Mouse (Mus musculus): Measurements from ENCODE around the gene Klc2.
"Not testable (repeated sequence)": the region's sequence is repeated elsewhere in the genome, so short reads cannot be mapped to it uniquely, and the experiment has no call there.

Klc2 gene

DNA sequence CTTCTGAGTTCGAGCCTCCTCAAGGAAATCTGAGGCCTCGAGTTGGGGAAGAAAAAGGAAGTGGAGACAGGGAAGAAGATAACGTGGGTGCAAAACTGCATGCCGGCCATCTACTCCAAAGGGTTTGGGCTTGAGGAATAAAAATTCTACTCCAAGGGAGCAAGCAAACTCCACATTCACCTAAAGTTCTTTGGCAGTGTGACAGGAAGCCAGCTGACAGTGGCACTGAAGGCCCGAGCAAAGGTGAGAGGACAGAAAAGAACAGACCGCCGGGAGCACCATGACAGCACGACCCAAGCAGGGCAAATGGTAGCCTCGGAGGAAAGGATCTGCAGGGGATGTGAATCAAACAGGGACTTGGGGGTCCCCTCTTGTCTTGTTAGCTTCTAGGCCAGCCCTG is 12.3 kb downstream of the Klc2 start:
- peak in 1 of 2 experiments; percentile 26 for DNase-seq (ENCODE audit: low spot score in 2 of 2)

DNA sequence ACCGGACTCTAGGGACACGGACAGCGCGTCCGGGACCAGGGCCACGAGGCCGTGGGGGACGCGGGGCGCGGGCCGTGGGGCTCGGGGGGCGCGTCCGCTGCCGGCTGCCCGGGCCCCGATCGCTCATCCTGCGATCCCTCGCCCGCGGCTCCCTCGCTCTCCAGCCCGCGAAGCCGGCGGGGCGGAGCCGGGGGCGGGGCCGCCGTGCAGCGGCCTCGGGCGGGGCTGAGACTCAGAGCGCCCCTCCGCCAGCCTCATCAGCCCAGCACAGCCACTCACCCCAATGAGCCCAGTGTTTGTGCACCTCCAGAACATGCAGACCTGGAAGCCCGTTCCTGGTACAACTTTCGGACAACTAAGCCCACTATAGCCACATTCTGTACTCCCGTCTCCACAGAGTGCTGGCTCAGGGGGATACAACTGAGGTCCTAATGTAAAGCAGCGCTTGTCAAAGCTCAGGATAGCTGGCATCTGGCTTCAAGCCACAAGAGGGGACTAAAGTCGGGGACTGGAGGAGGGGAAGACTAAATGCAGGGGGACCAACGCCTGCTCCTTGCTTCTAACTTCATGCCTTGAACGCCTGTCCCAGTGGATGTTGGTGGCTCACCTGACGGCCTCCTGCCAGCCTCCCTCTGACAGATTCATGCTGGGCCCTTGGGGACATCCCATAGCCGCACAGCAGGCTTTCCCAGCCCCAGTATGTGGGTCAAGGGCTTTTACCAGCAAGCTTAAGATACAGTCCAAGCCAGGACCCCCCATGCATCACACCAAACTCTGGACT is 19.8 kb downstream of the Klc2 start, which contains the start of gene Cnih2:
TSS of gene Cnih2 (minus strand) at position 159 of the 781 bp plus-strand sequence.
- peak in 1 of 2 experiments; percentile 62 for DNase-seq (ENCODE audit: low spot score in 2 of 2)

DNA sequence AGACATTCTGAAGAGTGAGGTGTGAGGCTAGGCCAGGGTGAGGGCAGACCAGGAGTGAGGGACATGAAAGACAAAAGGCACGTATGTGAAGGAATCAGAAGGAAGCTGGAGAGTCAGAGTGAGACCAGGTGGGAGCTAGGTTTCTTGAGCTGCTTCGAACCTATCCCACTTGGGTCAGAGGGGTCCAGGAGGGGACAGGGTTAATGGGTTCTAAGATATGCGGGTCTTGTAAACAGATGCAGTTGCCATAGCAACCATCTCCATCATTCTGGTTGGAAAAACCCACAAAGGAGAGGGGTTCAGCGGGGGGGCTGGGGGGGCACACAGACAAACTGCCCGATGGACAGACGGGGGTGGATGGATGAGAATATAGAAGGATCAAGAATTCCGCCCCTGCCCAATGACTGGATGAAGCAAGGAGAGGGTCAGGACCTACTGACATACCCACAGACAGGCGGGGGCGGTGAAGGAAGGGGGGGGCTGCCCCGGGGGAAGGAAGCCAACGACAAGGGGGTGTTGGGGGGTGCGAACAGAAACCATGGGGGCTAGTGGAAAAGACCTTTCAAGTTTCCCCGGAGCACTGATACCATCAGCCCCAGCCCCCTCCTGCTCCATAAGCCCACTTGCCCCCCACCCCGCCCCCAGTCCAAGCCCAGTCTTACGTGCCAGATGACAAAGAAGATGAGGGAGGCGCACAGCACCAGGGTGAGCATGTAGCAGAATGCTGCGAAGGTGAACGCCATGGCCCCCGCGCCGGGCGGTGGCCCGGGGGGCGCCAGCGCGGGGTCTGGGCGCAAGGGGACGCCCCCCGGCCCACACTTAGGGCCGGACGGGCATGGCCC is 20.6 kb downstream of the Klc2 start:
- DNase-seq (ENCODE audit: low spot score in 2 of 2): no peak

DNA sequence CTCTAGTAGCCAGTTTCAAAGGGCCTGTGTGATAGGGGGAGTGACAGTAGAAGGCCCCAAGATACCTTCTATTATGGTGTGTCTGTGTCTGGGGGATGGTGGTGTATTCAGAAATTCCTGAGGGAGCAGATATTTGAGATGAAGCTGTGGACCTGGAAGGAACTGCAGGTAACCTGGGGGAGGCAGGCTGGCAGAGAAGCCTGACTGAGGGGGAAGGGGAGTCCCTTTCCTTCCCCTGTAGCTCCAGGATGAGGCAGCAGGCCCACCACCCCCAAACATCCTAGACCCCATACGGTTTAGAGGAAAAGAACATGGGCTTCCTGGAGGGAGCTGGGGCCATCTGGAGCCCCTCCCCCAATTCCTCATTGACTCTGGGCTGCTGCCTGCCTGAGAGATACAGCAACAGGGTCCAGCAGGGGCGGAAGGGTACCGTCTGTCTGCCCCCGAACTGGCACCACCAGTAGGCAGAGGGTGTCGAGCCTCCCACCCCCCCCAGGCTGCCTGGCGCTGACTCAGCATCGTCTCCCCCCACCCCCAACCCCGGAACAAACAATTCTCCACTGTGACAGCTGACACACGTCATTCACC is 22.4 kb downstream of the Klc2 start:
- no peak for DNase-seq (ENCODE audit: low spot score in 2 of 2)

DNA sequence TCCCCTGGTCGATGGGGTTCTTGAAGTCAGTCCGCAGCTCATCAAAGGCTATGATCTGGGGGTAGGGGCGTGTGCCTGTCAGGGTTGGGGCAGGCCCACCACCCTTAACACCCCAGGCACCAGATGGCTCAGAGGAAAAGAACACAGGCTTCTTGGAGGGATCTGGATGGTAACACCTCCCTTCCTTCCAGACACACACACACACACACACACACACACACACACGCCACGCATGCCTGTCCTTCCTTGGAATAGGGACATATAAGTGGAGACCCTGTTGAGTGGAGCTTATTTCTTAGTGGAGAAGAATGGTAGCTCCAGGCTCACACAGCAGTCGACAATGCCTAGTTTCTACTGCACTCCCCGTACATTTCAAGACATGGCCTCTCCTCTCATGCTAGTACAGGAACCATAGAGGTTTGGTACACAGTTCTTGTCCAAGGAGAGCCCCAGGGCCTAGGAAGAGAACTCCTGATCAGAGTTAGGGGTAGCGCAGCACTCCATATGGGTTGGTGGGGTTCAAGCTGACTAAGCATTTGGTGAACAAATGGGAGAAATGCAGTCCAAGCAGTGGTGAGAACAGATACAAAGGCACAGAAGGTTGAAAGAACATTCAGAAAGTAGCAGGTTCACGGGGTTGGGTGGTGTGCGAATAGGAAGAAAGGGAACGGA is 23.5 kb downstream of the Klc2 start:
- DNase-seq (ENCODE audit: low spot score in 2 of 2): no peak

DNA sequence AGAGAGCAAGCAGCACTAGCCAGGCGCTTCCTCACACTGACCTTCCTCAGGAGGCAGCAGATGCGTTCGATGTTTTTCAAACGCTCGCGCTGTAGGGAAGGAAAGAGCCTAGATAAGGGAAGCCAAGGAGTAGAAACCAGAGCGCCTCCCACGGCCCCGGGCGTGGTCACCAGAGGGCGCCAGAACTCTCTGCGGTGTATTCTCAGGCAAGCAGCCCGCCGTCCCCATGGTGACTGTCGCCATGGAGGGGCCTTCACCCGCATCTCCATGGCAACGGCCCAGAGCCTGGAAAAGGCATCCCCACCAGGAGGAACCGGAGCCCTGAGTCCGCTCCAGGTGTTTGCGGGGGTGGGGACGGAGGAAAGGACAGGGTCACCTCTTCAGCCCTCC is 24.1 kb downstream of the Klc2 start:
- peak; percentile 76 to 91 for DNase-seq (ENCODE audit: low spot score in 2 of 2)

DNA sequence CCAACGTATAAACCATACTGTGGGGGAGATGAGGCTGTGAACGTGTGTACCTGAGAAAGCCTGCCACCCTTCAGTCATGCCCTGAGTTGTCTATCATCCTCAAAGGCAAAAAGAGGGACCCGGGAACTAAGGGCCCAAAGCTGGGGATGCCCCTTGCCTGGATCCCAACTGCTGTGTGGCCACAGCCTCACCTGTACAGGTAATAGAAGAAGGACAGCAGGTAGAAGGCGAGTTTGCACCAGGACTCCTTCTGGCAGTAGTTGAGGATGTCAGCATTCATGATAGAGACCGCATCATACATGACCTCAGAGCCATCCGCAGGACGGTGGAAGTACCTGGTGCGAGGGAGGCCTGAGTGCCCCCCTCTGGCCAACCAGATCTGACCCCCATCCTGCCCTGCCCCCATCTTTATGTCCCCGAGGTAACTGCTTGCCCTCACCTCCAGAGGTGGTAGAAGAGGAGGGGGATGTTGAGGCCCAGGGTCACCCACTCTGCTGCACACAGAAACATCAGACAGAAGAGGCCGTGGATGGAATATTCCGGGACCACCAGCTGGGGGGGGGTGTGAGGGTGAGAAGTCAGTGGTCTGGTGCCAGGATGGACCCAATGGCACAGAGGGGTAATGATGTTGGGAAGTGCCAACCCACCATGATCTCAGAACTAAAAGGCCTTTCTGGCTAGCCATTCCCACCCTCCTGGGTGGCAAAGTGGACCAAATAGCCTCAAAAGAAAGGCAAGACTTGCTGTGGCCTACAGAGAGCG is 24.7 kb downstream of the Klc2 start:
- no peak for DNase-seq (ENCODE audit: low spot score in 2 of 2)

DNA sequence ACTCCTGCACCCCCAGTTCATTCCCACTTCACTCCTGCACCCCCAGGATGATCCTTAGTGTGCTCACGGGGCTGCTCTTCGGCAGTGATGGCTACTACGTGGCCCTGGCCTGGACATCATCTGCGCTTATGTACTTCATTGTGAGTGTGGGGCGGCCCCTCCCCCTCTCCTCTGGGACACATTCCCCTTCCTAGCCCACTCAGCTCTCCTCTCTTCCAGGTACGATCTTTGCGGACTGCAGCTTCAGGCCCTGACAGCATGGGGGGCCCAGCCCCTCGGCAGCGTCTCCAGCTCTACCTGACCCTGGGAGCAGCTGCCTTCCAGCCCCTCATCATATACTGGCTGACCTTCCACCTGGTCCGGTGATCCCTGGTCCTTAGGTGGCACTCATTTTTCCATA is 26.3 kb downstream of the Klc2 start:
- no peak for DNase-seq (ENCODE audit: low spot score in 2 of 2)

DNA sequence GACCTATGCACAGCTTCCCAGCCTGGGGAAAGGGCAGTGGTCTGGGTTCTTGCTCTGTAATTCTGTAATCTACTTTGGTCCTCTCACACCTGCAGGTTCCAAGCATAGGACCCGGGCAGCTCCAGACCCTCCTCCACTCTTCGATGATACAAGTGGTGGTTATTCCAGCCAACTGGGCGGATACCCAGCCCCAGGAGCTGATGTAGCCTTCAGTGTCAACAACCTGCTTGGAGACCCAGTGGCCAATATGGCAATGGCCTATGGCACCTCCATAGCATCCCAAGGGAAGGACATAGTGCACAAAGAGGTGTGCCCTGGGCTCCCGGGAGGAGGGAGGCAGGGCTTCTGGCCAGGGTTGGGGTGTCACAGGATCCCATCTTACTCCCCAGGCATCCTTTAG is 29.0 kb downstream of the Klc2 start:
- DNase-seq (ENCODE audit: low spot score in 2 of 2): no peak

DNA sequence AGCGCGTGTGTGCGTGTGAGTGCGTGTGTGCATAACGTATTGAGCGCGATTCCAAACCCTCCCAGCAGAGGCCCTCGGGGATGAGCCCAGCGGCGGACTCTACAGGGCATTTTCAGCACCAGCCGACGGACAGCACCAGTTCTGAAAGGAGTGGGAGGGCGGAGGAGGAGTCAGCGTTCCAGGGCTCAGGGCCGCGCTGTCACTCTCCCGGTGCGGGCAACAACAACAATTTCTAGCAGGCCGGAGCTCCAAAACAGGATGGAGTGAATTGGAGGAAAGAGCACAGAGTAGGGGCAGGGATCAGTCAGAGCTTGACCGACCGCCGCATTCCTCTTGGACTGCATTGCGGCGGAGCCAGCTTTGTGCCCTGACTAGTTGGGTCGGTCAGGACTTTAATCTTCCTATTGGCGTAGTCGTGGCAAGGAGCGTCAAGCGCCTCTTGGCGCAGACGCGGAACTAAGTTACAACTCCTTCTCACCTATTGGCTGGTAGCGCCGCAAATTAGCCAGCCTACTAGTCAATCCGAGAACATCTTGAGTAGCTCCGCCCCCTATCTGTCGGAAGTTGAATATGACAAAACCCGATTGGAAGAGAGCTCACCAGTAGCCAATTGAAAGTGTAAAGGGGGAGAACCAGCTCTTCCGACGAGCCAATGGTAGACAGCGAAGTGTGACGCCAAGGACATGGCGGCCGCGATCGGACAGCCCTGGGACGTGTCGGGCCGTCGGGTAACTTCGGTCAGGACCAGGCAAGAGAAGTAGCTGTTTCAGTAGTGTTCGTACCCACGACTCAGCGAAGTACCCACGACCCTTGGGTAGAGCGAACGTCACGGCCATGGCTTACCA is 30.3 kb downstream of the Klc2 start, which contains the start of gene Yif1a:
TSS of gene Yif1a (plus strand) at position 655 of the 845 bp plus-strand sequence.
- DNase-seq (ENCODE audit: low spot score in 2 of 2): peak; percentile 90 to 93

DNA sequence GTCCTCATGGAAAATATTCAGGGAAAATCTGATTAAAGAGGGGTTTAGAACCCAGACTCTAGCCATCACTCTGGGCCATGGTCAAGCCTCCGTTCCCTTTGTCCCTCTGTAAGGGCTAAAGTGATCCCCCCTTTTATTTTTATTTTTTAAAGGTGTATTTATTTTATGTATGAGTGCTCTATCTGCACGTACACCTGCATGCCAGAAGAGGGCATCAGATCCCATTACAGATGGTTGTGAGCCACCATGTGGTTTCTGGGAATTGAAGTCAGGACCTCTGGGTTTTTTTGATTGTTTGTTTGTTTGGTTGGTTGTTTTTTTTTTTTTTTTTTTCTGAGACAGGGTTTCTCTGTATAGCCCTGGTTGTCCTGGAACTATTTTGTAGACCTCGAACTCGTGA is 31.8 kb downstream of the Klc2 start:
- not testable (repeated sequence) for DNase-seq (ENCODE audit: low spot score in 2 of 2)

DNA sequence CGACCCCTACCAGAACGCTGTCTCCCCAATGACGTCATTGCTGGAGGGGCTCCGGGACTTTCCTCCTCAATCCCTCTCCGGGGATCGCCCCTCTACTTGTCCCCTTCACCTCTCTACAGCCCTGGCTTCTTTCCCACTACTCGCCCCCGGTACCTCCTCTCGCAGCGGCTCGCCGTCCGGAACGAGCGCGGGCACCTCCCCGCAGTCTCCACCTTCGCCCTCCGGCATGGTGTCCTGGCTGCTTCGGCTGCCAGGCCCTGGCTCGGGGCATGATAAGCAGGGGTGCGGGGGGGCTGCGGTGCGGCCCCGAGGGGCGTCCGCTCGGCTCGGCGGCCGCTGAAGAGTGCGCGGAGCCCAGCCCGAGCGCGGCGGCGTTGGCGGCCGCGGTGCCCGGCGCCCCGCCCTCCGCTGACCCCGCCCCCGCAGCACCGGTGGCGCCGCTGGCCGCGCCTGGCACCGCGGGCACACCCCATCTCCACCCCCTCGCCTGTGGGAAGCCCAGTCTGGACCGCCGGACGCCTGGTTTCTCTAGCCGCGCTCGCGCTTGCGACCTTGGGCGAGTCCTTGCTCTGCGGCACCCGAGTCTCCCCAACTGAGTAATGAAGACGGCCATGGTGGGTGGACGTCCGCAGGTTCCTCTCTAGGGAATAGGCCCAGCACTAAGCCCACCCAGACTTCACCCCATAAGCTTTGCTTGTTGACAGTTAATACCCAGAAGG is 33.1 kb downstream of the Klc2 start, which contains the start of gene Tmem151a:
TSS of gene Tmem151a (minus strand) at position 387 of the 719 bp plus-strand sequence.
- no peak for DNase-seq (ENCODE audit: low spot score in 2 of 2)

DNA sequence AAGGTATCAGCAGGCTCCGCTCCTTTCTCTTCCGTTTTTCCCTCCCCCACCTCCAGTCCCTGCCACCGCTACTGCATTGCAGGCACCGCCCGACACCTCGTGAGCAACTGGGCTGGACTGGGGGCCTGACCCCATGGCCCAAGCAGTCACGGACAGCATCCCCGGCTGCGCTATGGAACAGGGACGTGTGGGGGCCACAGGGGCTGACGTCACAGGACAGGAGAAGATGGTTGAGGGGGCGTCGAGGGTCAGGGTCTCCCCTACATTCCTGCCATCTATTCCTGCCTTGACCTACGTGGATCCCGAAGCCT is 33.6 kb downstream of the Klc2 start:
- no peak for DNase-seq (ENCODE audit: low spot score in 2 of 2)

DNA sequence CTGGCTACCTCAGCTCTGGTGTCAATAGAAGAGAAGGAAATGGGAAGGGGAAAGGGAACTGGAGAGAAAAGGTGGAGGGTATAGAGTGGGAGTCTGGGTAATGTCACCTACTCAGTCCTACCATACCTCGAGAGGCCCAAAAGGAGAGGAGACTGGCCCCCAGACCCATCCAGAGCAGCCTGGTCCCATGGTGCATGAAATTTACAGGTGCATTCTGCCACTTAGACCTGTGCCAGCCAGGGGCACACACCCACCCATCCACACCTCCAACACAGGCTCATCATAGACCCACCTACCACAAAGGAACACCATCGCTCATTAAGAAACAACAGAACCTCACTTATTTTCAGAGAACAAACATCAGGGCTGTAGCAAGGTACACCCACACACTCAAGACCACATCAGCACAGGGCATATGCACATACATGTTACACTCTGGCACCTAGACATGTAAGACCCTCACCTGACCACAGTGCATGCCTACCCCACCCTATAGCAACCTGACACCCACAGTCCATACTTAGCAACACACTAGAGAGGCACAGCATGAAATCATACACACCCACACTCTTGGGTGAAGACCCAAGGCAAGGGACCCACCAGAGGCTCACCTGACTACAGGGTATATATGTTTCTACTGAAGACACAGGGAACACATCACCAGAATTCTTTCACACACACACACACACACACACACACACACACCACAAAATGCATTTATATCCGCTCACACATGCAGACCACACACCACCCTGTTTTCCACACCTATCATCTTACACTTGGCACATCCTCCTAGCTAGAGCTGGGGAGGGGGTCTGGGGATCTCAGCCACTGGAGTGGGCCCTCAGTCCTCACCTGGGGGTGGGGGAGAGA is 34.2 kb downstream of the Klc2 start:
- no peak for DNase-seq (ENCODE audit: low spot score in 2 of 2)

DNA sequence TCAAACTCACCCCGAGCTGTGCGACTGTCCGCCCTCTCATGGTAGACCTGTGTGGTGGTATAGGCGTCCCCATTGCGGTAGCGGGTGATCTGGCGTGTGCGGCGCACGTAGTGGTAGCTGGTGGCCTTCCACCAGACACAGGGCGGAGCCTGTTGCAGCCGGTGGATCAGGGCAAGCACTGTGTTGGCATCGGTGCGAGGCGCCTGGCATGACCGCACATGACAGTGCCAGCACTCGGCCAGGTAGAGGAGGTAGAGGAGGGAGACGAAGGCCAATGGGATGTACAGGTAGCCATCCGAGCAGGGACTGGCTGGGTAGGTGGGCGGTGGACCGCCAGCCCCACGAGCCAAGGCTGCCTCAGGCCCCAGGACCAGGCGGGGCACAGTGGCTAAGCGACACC is 35.8 kb downstream of the Klc2 start:
- no peak for DNase-seq (ENCODE audit: low spot score in 2 of 2)

DNA sequence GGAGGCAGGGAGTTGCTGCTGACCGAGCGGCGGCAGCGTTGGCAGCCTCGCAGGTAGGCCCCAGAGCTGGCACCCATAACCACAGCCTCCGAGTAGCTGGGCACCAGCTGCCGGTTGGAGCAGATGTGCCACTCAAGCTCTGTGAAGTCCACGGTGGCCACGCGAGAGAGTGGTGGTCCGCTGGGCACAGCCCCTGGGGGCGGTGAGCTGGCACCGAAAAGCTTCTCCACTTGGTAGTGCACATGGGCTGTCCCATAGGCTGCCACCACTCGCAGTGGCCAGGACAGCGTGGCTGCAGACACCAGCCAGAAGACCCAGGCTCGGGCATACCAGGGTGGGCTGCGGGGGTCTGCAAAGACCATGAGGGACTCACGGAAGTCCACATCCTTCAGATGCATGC is 36.4 kb downstream of the Klc2 start:
- DNase-seq (ENCODE audit: low spot score in 2 of 2): no peak

DNA sequence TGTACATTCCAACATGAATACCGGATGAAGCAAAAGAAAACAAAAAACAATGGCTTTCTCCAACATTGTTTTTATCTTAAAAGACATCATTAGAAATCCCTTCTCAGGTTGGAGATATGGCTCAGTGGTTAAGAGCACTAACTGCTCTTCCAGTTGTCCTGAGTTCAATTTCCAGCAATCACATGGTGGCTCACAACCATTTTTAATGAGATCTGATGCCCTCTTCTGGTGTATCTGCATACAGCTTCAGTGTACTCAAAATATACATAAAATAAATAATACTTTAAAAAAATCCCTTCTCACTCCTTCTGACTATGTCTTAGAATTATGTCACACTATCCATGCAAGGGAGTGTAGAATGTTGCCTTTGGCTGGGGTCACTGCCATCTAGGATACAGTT is 39.1 kb downstream of the Klc2 start:
- DNase-seq (ENCODE audit: low spot score in 2 of 2): no peak

DNA sequence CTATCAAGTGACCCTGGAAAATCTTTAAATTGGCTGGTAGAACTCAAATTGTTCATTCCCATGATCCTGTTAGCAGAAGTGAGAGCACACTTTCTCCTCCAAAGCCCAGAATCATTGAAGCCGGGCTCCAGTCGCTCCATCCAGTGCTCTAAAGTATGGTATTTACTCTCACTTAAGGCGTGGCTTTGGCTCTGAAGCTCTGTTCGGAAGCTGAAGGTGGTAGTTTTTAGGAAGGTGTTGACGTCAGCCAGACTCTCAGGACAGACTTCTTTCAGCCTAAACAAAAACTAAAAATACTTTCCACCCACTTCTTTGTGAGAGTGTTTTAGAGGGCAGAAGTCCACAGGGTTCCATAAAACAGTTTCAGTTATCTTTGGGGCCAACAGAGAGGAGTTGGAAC is 44.8 kb downstream of the Klc2 start:
- DNase-seq (ENCODE audit: low spot score in 2 of 2): no peak

DNA sequence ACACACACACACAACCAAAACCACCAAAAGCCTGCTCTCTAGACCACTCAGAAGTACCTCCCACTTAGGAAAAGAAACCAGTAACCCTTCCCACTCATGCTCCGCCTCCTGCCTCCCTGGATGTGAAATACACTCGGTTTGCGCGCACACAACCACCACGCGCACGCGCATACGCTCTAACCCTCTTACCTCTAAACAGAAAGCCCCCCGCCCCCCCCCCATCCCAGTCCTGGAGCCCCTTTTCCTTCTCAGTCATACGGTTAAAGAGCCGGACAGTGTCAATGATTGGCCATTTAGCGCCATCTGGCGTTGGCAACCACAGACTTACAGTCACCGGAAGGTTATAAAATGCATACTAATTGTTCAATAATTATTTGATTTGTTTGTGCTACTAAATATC is 45.3 kb downstream of the Klc2 start:
- DNase-seq (ENCODE audit: low spot score in 2 of 2): peak in 1 of 2 experiments; percentile 37

All from thymus, postnatal 10 days (tissue).